Mouse (Mus musculus): ENCODE measurements around the gene Surf2. TPM values are rescaled to one million over a fixed set of nuclear protein-coding genes. Genes with fewer than 3 reads are reported as not detected.
"Not testable (repeated sequence)": the region's sequence is repeated elsewhere in the genome, so short reads cannot be mapped to it uniquely, and the experiment has no call there.

The Surf2 gene
- total RNA-seq (2021), result 10 to 100 TPM; 34.2 to 36.5 TPM
- long read RNA-seq, transcript Surf2-201 (6 exons, 1,203 nt), result major isoform, 5 of 15 reads
- long read RNA-seq, partial matches to known transcripts, result 5 of 15 reads
- long read RNA-seq, other reads (novel, unspliced or antisense), result 3 of 15 reads

GRCm38 (mm10) chr2:26915927-26916728, at the start of gene Surf2, which contains the start of gene Surf1:
Surf2 (plus strand) TSS chr2:26916367.
Surf1 (minus strand) TSS chr2:26916530.
- peak; percentile 86 to 89 for DNase-seq (ENCODE audit: low spot score in 2 of 2)

GRCm38 (mm10) chr2:26870666-26871065, 45.5 kb upstream of the Surf2 start:
- no peak for DNase-seq (ENCODE audit: low spot score in 2 of 2)

- no peak for DNase-seq (ENCODE audit: low spot score in 2 of 2)
These were observed 37.6 kb upstream of the Surf2 start for GRCm38 (mm10) chr2:26878571-26878970.

GRCm38 (mm10) chr2:26885541-26885940, 30.6 kb upstream of the Surf2 start:
- not testable (repeated sequence) for DNase-seq (ENCODE audit: low spot score in 2 of 2)

- DNase-seq (ENCODE audit: low spot score in 2 of 2), result not testable (repeated sequence)
These were observed 30.0 kb upstream of the Surf2 start for GRCm38 (mm10) chr2:26886170-26886569.

GRCm38 (mm10) chr2:26895898-26896297, 20.3 kb upstream of the Surf2 start:
- no peak for DNase-seq (ENCODE audit: low spot score in 2 of 2)

- no peak for DNase-seq (ENCODE audit: low spot score in 2 of 2)
These were observed 15.4 kb upstream of the Surf2 start for GRCm38 (mm10) chr2:26900731-26901130.

- DNase-seq (ENCODE audit: low spot score in 2 of 2), result no peak
These were observed 14.2 kb upstream of the Surf2 start for GRCm38 (mm10) chr2:26901834-26902400.

GRCm38 (mm10) chr2:26902467-26903220, 13.5 kb upstream of the Surf2 start, which contains the start of gene Surf6:
Surf6 (minus strand) TSS chr2:26902879.
- peak; percentile 96 to 99 for DNase-seq (ENCODE audit: low spot score in 2 of 2)

- no peak for DNase-seq (ENCODE audit: low spot score in 2 of 2)
These were observed 12.9 kb upstream of the Surf2 start for GRCm38 (mm10) chr2:26903311-26903710.

GRCm38 (mm10) chr2:26905936-26906335, 10.2 kb upstream of the Surf2 start:
- no peak for DNase-seq (ENCODE audit: low spot score in 2 of 2)

GRCm38 (mm10) chr2:26906431-26906830, 9.7 kb upstream of the Surf2 start:
- DNase-seq (ENCODE audit: low spot score in 2 of 2), result no peak

- no peak for DNase-seq (ENCODE audit: low spot score in 2 of 2)
These were observed 9.1 kb upstream of the Surf2 start for GRCm38 (mm10) chr2:26907109-26907508.

- no peak for DNase-seq (ENCODE audit: low spot score in 2 of 2)
These were observed 7.3 kb upstream of the Surf2 start for GRCm38 (mm10) chr2:26908710-26909386.

- no peak for DNase-seq (ENCODE audit: low spot score in 2 of 2)
These were observed 6.8 kb upstream of the Surf2 start for GRCm38 (mm10) chr2:26909387-26909784.

- peak; percentile 99 to 100 for DNase-seq (ENCODE audit: low spot score in 2 of 2)
These were observed 5.8 kb upstream of the Surf2 start, which contains the start of the genes Med22 and Rpl7a for GRCm38 (mm10) chr2:26910124-26910993. Med22 (minus strand) TSS chr2:26910677. Rpl7a (plus strand) TSS chr2:26910764.

- DNase-seq (ENCODE audit: low spot score in 2 of 2), result peak; percentile 52 to 58
These were observed 5.0 kb upstream of the Surf2 start for GRCm38 (mm10) chr2:26910994-26911765.

GRCm38 (mm10) chr2:26912253-26912770, 3.9 kb upstream of the Surf2 start:
- no peak for DNase-seq (ENCODE audit: low spot score in 2 of 2)

Measured in layer of hippocampus, adult 18-20 months (tissue).